Mouse (Mus musculus) monocyte, adult 2 months (primary cell): Measurements from ENCODE around the gene Htra1.
A peak's percentile ranks its signal among the peaks of the same experiment; 100 is the strongest.

Experiments used
- DNase-seq, 2 experiments: peaks; one replicate each; pipeline ENCODE4 v3.0.0; 2022; ENCODE audit warnings: low spot score in 2 of 2, low read depth in 1 of 2

Gene Htra1

DNA sequence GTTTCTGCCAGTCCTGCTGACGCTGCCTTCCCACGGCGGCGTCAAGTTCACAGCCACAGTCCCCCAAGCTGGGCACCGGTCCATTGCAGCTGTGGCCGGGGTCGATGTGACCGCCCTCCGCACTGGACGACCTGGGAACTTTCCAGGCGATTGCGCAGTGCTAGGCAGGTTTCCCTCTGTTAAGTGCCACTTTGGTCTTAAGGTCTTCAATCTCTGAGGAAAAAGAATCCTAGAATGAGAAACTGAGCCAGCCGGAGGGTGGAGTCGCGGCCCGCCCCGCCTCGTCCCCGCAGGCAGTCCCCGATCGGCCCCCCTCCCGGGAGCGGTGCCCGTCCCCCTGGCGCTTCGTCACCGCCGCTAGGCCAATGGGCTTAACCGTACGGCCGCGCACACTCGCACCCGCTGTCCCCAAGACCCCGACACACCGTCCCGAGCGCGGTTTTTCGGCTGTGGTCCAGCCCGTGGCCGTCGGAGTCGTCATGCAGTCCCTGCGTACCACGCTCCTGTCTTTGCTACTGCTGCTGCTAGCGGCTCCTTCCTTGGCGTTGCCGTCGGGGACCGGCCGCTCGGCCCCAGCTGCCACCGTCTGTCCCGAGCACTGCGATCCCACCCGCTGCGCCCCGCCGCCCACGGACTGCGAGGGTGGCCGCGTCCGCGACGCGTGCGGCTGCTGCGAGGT is at the start of gene Htra1:
Gene Htra1 (plus strand): TSS at position 319 of the 679 bp plus-strand sequence.
- no peak for DNase-seq

DNA sequence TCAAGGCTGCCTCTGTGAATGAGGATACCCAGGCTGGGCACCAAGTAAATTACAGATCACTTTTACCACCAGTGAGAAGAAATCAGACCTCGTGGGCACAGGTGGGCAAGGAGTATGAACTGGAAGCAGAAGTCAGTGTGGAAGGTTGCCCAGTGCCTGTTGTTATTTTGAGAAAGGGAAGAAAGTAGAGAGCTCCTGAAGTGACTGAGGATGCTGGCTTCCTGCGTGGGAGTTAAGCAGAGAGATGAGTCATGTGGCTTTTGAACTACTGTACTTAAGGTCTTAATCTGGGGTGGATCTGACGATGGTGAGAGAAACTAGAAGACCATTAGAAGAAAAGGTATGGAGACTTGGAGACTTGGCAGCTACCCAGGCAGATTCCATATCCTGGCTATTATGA is 49.7 kb upstream of the Htra1 start:
- DNase-seq = no peak

DNA sequence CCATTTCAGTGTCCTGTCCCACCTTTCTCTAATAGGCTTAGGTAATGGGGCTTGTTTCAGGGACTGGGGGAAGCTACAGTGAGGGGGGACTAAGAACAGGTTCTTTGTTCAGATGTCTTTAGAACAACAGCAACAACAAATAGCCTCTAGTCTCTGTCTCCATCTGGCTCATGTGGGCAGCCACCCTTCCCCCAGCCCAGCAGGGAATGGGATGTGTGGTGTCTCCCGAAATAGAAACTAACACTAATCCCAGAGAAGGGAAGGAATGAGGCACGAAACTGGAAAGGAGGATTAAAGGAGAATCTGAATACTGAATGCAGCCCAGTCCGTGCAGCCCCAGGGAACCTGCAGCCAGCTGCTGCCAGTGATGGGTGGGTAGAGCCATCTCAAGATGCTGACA is 48.0 kb upstream of the Htra1 start:
- DNase-seq = no peak

DNA sequence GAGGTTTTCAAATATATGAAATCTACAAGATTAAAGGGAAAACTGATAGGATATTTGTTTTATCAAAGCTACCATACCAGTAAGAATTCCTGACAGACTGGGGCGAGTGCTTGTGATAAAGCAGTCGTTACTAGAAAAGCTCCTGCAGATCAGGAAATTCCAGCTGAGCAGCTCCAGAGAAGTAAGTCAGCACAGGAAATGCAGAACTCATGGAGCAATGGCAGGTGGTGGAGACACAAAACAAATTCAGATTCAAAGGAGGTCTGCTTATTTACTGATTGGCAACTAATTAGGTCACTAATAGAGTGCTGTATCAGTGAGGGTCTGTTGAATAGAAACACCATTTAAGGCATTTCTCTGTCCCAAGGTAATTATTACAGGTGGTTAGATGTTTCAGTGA is 45.0 kb upstream of the Htra1 start:
- no peak for DNase-seq

DNA sequence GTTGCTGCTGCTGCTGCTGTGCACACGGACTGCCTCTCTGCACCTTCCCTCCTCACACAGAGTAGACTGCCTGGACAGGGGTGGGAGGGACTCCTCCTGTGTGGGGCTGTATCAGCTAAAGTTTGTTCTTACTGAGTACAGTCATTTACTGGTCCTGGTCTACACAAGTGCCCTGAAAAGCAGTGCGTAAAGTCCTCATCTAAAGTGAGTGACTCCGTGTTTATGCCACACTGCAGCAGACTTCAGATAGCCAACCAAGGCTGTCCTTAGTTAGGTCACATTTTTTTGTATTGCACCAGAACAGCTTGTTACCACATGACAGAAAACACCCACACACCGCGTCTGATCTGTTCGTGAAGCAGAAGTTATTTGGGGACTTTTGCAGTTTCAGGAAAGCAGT is 42.9 kb upstream of the Htra1 start:
- peak; percentile 29 to 58 for DNase-seq

DNA sequence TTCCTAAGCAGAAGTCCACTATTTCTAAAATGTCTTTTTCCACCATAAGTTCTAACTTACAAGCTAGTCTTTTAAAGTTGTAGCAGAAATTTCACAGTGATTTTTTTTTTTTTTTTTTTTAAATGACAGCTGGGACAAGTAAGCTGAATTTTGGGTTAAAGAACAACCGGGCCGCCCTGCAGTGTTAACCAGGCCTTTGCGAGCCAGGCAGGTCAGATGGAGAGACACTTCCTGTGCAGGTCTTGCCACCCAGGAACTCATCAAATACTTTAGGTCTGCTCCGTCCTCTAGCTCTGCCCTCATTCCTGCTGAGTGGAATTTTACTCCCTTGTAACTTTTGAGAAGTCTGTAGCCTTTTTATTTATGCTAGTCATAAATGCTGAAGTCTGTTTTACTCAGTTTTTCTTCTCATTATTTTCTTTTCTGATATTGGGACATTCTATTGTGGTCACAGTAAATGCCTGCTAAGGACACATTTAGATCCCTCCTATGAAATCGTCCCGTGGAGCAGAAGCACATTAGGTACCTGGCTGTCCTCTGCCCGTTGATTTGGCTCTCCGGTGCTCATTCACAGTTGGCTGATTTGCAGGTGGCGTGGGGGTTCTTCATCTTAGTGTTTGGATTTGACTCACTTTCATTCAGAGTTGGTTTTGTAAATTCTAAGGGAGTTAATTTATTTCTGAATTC is 40.8 kb upstream of the Htra1 start:
- DNase-seq = no peak

DNA sequence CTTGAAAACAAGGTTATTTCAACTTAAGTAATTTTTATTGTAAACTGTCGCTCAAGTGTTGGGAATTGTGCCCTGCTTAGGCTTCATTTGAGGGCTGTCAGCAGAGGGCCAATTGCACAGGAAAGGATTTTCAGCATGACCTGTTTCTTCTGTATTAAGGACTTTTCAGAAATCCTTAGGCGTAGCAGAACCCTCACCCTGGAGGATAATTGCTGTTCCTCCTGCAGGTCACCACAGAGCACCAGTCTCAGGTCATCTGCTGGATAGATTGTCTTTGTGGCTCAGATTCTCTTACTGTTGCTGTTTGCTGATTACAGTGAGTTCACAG is 40.3 kb upstream of the Htra1 start:
- no peak for DNase-seq

DNA sequence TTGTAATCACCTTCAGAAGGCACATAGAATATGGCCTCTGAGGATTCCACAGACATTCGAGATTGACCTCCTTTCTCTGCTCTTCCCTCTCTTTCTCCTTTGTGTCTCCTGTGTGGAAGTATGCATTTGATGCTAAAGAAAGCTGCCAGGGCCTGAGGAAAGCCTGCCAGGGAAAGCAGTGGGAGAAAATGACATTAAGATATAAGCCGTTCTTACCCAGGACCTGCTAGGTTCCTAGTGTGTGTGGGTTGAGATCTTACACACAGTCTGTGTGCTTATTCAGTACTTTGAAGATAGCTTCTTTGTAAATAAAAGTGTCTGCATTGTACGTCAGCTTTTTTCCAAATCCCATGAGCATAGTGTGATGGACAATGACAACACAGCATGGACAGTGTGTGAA is 39.8 kb upstream of the Htra1 start:
- DNase-seq = no peak

DNA sequence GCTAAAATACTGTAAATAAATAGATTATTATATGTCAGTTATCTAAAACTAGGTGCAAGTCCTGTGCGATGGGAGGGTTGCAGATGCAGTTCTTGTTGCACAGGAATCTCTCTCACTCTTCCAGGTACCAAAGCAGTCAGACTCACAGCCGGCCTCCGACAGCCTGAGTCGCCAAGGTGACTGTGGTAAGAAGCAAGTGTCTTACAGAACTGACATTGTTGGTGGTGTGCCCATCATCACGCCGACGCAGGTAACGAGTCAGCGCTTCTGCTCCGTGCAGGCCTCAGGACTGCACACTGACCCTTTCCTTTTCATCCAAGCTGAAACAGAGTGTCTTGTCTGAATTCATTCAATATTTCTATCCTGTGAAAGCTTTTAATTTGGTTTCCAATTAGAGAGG is 38.7 kb upstream of the Htra1 start:
- DNase-seq = no peak

DNA sequence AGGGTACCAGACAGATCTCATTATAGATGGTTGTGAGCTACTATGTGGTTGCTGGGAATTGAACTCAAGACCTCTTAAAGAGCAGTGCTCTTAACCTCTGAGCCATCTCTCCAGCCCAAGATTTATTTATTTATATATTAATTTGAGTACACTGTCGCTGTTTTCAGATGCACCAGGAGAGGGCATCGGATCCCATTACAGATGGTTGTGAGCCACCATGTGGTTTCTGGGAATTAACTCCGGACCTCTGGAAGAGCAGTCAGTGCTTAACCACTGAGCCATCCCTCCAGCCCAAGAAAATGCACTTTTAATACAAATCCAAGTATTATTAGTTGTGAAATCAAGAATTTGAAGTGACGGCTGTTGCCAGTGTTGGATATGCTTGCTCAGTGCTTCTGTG is 37.5 kb upstream of the Htra1 start:
- DNase-seq = no peak

DNA sequence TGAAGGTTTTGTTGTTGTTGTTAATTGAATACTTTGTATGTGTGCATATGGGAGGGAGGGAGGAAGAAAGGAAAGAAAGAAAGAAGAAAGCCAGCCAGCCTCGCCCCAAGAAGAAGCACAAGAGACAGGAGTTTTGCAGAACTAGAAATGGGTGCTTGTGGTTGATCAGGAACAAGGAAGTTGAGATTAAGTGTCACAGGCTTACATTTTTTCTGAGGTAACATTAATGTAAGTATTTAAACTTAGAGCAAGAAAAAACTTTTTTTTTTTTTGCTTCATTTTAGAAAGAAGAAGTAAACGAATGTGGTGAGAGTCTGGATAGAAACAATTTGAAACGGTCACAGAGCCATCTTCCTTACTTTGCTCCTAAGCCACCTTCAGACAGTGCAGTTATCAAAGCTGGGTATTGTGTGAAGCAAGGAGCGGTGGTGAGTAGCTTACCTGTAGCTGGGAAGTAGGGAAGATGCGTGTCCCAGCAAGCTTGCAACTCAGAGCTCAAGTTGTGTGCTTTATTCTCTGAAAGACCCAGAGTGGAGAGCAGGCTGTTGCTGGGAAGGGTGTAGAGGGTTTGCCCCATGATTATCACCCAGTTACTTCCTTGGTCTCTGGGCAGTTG is 35.6 kb upstream of the Htra1 start:
- no peak for DNase-seq

DNA sequence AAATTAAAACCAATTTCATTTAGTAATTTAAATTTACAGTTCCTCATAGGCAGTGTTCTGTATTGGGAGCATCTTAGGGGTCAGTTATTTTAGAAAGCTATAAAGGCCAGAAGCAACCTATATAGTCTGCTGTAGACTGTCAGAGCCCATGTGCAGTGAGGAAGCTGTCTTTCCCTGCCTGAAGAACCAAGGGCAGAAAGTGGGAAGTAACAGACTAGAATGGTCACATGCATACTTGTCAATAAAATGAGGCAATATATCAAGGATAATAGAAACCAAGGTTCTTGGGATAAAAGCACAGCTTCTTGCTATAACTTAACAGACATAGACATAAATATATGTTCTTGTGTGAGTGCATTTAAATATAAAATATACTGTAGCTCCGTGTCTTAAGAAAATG is 33.0 kb upstream of the Htra1 start:
- no peak for DNase-seq

DNA sequence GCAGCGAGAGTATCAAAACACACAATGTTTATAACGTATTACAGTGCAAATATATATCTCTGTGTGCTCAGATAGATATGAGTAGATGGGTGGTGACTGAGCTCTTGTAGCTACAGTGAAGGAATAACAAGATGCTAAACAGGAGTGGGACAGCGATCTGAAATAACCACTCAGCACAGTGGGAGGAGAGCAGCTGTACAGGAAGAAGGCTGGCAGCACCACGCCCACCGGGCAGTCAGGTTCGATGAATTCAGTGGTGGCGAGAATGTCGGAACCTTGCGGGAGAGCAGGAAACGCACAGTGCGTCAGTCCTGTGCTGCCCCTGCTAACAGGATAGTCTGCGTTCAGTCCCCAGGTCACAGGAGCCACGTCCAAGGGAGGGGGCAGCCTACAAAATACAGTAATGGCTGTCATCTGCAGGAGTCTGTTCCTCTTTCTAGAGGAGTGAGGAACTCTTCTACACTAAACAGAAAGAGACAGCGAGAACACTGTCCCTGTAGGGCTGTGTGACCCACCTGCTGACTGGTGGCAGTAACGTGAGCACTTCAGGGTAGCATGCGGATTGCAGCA is 32.3 kb upstream of the Htra1 start:
- peak; percentile 30 to 61 for DNase-seq

DNA sequence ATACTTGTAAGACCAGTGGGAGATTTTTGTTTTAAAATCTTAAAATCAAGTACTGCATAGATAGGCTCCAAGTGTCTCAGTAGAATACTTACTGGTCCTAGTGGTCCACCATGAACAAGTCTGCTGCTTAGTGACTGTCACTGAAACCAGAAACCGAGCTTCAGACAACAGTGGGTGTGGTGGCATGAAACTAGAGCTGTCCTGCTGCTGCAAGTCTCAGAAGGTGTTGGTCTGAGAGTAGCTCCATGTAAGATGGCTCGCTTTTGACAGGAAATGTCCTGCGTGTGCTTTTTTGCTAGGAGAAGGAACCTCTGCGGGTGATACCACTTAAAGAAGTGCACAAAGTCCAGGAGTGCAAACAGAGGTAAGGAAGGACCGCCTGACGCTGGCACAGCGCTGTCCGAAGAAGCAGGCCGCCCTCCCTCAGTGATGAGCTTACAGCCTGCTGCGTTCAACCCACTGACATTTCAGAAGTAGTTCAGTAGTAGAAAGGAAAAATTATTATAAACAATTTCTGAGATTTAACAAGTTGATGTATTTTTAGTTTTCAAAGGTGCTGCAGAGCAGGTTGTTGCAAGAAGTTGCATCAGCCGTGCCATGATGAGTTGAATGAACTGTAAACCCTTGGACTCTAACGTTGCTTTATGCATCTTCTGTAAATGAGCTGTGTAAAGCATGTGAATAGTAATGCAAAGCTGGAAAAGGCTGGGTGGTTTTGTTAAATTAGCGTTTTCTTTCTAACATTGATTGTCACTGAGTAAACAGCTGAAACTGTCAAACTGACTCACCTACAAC is 31.1 kb upstream of the Htra1 start:
- no peak for DNase-seq

DNA sequence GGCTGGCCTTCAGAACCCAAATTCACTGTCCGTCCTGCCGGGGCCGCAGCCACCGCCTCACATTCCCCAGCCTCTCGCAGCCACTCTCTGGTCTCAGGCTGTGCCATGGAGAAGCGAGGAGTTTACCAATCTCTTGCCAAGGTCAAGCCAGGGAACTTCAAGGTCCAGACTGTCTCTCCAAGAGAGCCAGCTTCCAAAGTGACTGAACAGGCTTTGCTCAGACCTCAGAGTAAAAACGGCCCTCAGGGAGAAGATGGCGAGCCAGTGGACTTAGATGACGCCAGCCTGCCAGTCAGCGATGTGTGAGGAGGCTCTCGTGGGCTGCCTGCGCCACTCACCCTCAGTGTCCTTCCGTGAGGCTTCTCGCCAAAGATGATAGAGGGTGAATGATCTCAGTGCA is 25.1 kb upstream of the Htra1 start:
- no peak for DNase-seq

DNA sequence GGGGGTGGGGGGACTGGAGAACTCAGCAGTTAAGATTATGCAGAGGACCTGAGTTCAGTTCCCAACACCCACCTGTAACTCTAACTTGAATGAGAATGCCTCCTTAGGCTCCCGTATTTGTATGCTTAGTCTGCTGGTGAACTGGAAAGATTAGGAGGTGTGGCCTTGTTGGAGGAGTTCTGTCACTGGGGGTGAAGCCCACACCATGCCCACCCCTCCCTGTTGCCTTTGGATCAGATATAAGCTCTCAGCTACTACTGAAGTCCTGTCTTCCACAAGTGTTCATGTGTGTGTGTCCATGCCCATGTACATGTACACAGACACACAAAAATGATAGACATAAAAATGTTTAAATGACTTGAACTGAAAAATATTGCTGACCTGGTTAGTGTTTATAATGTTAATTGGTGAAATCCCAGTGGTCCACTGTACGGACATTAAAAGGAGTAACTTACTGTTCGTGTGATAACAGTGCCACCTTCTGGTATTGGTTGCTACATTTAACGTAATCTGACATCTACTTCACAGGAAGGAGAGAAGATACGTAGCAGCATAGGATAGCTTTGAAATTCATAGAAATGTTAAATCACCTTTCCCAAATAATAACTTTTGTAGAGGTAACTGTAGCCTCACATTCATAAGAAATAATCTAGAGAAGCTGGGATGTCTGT is 21.1 kb upstream of the Htra1 start:
- DNase-seq = no peak

DNA sequence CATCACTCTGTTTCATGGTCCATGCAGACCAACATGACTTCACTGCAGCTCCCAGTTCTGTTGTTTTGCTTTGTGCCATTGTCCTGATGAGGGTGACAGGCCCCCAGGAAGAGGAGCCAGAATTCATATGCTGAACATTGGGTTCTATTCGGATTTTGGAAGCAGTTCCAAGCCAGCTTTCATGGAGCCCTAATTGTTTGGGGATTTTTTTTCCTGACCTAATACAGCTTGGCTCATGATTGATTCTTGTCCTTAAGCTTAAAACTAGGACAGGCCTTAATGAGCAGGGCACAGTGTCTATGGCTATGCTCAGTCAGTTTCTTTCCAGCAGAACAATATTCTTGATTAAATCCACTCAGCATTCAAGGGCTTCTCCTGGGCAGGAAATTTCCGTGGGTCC is 17.7 kb upstream of the Htra1 start:
- DNase-seq = no peak

DNA sequence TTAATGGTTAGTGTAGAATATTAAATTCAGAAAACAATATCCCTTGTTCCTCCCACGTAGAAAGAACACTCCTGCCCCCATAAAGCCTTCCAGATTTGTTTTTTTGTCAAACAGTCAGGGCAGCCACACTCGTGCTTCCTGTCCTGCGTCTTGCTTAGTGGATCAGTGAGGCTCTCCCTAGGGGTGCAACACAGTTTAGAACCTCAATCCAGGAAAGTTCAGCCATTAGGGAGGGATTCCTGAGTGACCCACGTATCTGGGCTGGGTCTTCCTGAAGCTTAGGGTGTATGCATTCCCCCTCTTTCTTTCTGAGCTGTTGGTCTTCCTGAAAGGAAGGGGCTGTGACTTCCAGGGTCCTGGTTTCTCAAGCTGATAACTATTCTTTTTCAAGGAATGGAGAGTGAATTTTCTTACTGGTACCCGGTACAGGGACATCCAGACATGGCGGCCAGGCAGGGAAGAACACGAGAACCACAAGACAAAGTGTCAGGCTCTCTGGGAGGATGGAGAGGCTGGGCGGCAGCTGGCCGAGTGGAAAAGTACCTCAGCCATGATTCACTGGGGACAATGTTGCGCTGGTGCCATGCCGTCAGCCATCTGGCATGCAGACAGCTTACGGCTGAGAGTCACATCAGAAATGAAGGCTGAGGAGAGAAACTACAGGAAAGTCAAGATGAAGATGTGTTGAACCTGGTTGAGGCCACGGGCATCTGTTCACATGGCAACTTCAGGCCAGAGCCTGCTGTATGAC is 12.8 kb upstream of the Htra1 start:
- DNase-seq = no peak

DNA sequence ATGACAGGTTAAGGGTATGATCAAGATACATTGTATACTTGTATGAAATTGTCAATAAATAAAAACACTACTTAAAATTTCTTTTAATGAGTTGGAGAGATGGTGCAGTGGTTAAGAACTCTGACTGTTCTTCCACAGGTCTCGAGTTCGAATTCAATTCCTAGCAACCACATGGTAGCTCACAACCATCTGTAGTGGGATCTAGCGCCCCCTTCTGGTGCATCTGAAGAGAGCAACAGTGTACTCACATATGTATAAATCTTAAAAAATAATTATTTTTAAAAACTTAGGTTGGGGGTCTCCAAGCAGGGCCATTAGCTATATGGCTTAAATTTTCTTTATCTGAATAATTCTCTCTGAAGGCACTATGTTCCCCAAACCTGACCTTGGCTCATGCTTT is 5.5 kb upstream of the Htra1 start:
- no peak for DNase-seq

DNA sequence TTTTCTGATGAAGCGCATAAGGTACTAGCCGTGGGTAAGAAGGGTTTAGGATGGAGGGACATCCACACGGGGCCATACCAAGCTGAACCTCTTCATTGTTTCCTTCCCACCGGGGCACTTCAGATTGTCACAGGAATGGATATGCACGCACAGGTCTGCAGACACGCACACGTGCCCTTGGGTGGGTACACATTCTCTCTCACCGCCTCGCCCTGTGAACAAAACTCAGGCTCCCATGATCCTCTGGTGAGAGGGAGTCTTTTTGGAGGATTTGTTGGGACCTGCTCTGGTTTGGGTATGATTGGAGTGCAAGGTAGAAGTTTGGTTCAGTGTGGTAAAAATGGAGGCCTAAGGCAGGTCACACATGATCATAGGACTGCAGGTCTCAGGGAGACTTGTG is 3.0 kb upstream of the Htra1 start:
- no peak for DNase-seq
